Mouse (Mus musculus): Measurements from ENCODE around the gene Gdf9.

- TF ChIP-seq CTCF (IDR thresholded peaks at IDR 0.05; ENCODE audit: extremely low read depth, insufficient read depth, low read length), result no peak
- TF ChIP-seq POLR2A (IDR thresholded peaks at IDR 0.05; ENCODE audit: extremely low read depth, insufficient read depth, low read length), result no peak
Measured at GRCm38 (mm10) chr11:53469294-53469967, 38.6 kb downstream of the Gdf9 start.
